Mouse (Mus musculus) R1 (cell line): ENCODE results near the gene Vmn2r95.
"Not testable (repeated sequence)": the region's sequence is repeated elsewhere in the genome, so short reads cannot be mapped to it uniquely, and the experiment has no call there.

ENCODE experiments used
- DNase-seq: peaks from one replicate; pipeline ENCODE4 v3.0.0-alpha.2; 2018; ENCODE audit warnings: low read depth, low spot score

Vmn2r95 gene

DNA sequence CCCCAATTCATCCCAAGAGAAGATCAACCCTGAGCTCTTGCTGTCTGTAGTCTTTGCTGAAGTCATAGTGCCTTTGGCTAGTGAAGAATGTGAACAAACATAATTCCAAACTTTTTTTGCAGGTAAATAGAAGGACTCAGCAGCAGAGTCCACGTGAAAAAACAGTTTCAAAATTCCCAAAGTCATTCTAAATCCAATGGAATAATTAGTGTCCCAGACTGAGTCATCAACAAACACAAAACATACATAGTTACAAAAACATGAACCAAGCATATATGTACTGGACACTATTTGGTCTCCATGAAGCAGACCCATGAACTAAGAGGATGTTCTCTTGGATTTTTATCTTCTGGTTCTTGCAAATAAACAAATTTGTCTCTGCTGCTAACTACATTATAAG is at the start of gene Vmn2r95:
Gene Vmn2r95 (plus strand): TSS at position 301 of the 400 bp plus-strand sequence.
- DNase-seq = no peak

DNA sequence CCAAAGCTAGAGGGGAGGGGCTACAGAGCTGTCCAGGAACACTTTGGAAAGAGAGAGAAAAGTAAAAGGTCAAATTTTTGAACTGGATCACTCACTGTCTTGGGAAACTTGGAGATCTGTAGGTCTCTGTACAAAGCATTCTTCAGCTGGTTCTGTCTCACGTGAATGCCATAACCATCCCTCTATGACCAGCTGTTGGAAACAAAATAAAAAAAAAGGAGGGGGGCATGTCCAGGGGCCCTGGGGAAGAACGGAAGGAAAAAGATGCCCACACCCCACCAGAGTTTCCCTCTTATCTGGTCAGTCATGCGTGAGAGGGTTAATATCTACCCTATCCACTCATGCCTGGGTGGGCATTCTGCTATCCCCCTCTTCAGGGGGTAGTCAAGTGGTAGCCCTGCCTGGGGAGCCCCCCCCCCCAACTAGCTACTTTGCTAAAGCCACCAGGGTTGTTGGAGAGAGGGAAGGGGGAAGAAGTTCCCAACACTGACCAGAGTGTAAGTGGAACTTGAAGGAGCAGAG is 31.8 kb downstream of the Vmn2r95 start:
- DNase-seq = no peak

DNA sequence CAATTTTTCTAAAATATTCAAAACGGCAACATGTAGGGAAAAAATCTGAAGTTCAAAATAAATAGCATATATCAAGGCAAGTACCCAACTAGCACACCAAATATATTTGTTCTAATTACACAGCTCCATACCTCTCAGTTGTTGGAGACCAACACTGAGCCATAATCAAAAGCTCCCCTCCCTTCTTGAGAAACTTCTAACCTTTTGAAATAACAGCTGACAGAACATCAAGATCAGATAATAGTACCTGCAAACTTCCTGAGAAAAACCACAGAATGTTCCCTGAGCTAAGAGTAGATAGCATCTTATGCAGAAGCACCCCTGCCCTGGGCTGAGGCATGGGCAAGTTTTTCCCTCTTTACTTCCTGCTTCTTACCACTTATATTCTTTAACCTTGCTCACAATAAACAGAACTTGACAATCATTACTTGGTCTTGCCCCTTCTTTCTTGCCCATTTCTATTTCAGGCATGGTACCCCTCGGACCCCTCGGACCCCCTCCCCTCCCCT is 34.3 kb downstream of the Vmn2r95 start:
- DNase-seq = not testable (repeated sequence)

DNA sequence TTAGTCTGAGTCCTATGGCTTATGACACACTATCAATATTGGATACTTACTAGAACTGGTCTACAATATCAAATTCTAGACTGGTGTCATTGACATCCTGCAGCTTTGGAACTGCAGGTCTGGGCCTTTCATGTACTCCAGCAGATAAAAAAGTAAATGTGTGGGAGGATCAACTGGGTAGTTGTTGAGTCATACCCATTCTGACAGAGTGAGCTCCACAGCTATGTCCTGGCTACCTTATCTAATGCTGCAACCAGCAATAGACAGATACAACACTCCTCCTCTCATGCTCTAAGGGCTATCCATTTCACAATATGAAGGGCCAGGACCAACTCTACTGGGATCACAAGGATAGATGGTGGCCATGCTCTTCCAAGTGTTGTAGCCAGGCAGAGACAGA is 38.8 kb downstream of the Vmn2r95 start:
- no peak for DNase-seq

DNA sequence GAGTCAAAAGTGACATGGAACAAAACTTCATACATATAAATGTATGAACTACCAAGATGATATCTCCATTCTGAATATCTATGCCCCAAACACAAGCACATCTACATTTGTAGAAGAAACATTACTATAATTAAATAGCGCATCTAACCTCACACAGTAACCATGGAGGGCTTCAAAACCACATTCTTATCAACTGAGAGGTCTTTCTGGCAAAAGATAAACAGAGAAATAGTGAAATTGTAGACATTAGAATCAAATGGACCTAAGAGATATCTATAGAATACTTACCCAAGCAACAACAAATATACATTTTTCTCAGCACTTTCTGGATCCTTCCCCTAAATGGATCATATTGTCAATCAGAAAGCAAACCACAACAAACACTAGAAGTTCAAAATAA is 56.0 kb downstream of the Vmn2r95 start:
- DNase-seq = no peak
